In the genomic region with DNA sequence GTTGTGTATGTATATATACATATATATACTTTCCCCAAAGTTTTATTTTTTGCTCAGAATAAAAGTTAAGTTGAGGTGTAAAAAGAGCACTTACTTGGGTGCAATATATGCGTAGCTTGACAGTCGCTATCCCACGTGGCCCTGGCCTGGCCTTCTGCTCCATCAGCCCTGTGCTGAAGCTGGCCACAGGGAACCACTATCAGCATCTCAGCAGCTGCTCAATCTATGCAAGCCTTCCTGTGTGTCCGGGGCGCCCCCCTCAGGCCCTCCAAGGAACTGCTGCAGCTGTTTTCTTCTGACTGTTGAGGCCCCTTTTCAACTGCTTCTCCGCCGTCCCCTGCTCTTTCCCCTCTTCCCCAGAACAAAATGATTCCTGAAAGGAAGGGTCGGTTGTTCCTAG, we compare ENCODE assay signal across 8 mouse cellular contexts. TPM values are rescaled to one million over a fixed set of nuclear protein-coding genes. Genes with fewer than 3 reads are reported as not detected.
DNase-seq lines count a peak whose midpoint lies in the region; ATAC-seq and TF ChIP-seq lines count a peak whose summit lies in the region.

No protein-coding gene starts in this region.

- peak; percentile 29 for ATAC-seq in activated CD4-positive, CD25-positive, alpha-beta regulatory T cell, adult 4 months

- peak; percentile 88 to 90 for DNase-seq in B cell, adult 2 months
- peak; percentile 81 to 91 for DNase-seq in cerebellum, postnatal 4 days (ENCODE audit: low spot score in 2 of 2)
- peak; percentile 67 to 82 for DNase-seq in gastrocnemius, postnatal 36 days
- peak; percentile 78 to 91 for DNase-seq in layer of hippocampus, adult 18-20 months (ENCODE audit: low spot score in 2 of 2)
- DNase-seq in lung, adult 2 months = peak; percentile 78
- peak; percentile 42 for DNase-seq in ovary, postnatal 10 days (ENCODE audit: low spot score)
- peak; percentile 60 to 78 for DNase-seq in thymus, postnatal 10 days (ENCODE audit: low spot score in 2 of 2)

- no peak for TF ChIP-seq POLR2A in lung, adult 2 months (IDR thresholded peaks at IDR 0.05; ENCODE audit: borderline replicate concordance, extremely low read depth, low read depth, low read length)

- WGBS in lung, adult 2 months = 9% methylated on average over 8 of the region's 8 CpGs

- intact Hi-C loops in gastrocnemius, postnatal 36 days (cut with DNase I) = loop anchor here (5.0 kb wide), 1 partner anchor 130 kb away; no protein-coding TSS in a partner anchor

- H3K4me3 ChIP-seq in lung, adult 2 months (replicated peaks; ENCODE audit: extremely low read depth, low read depth, low read length) = no peak overlapping the region

- peaks cover 13% of the 10 kb centered on the region for H3K4me1 ChIP-seq in lung, adult 2 months (ENCODE audit: control insufficient read depth, insufficient read depth, low read length)

- TF ChIP-seq CTCF in lung, adult 2 months (IDR thresholded peaks at IDR 0.05; ENCODE audit: insufficient read depth, low read length) = peak; percentile 70

RNA-seq across cellular contexts. Expression of gene Yrdc, which starts 2.9 kb away (rescaled TPM):
- polyA plus RNA-seq in activated CD4-positive, CD25-positive, alpha-beta regulatory T cell, adult 4 months (2017; shearing (Covaris generic)) = 1 to 10 TPM; 4.4 to 6.2 TPM
- 1 to 10 TPM; 6.1 to 9.4 TPM for total RNA-seq in gastrocnemius, postnatal 36 days (2021)
- 10 to 100 TPM; 34.3 to 36.6 TPM for total RNA-seq in layer of hippocampus, adult 18-20 months (2021)
- polyA plus RNA-seq in lung, adult 2 months (2012; rRNA removed) = 28.6 and 38.0 TPM in 2 replicates

RNA-seq across cellular contexts. Expression of gene 1110065P20Rik, which starts 3.4 kb away (rescaled TPM):
- 1 to 10 TPM; 3.9 to 8.0 TPM for polyA plus RNA-seq in activated CD4-positive, CD25-positive, alpha-beta regulatory T cell, adult 4 months (2017; shearing (Covaris generic))
- 10 to 100 TPM; 19.6 to 20.4 TPM for total RNA-seq in gastrocnemius, postnatal 36 days (2021)
- 10 to 100 TPM; 79.5 to 89.0 TPM for total RNA-seq in layer of hippocampus, adult 18-20 months (2021)
- 37.8 and 43.6 TPM in 2 replicates for polyA plus RNA-seq in lung, adult 2 months (2012; rRNA removed)

RNA-seq across cellular contexts. Expression of gene Maneal, which starts 14.4 kb away (rescaled TPM):
- polyA plus RNA-seq in activated CD4-positive, CD25-positive, alpha-beta regulatory T cell, adult 4 months (2017; shearing (Covaris generic)) = under 1 TPM; 0.17 to 0.20 TPM
- under 1 TPM; 0.39 to 0.43 TPM for total RNA-seq in gastrocnemius, postnatal 36 days (2021)
- total RNA-seq in layer of hippocampus, adult 18-20 months (2021) = 10 to 100 TPM; 51.5 to 52.1 TPM
- polyA plus RNA-seq in lung, adult 2 months (2012; rRNA removed) = 0.29 and 0.32 TPM in 2 replicates

RNA-seq across cellular contexts. Expression of gene Epha10, which starts 33.1 kb away (rescaled TPM):
- under 1 TPM in 1 of 2 experiments, not detected in 1; 0.30 TPM for polyA plus RNA-seq in activated CD4-positive, CD25-positive, alpha-beta regulatory T cell, adult 4 months (2017; shearing (Covaris generic))
- not detected for total RNA-seq in gastrocnemius, postnatal 36 days (2021)
- 10 to 100 TPM; 39.0 to 42.3 TPM for total RNA-seq in layer of hippocampus, adult 18-20 months (2021)
- not detected in 2 replicates for polyA plus RNA-seq in lung, adult 2 months (2012; rRNA removed)

RNA-seq across cellular contexts. Expression of gene Mtf1, which starts 45.7 kb away (rescaled TPM):
- 10 to 100 TPM; 14.2 to 18.5 TPM for polyA plus RNA-seq in activated CD4-positive, CD25-positive, alpha-beta regulatory T cell, adult 4 months (2017; shearing (Covaris generic))
- total RNA-seq in gastrocnemius, postnatal 36 days (2021) = 10 to 100 TPM; 11.6 to 12.2 TPM
- total RNA-seq in layer of hippocampus, adult 18-20 months (2021) = 10 to 100 TPM; 26.0 to 29.3 TPM
- polyA plus RNA-seq in lung, adult 2 months (2012; rRNA removed) = 6.5 and 8.0 TPM in 2 replicates

Comparison
In these comparisons a context has a peak if more than half of its experiments do, and no peak if none do; other contexts are left out.
1. RNA of gene Maneal, which starts 14.4 kb away (total RNA-seq): 51.5 to 52.1 TPM in layer of hippocampus, adult 18-20 months; 0.39 to 0.43 TPM in gastrocnemius, postnatal 36 days; every median in the first group is over 10 times any median in the second.
2. Peak in every context shown above with its lines, with median percentiles within 50 percentile points of each other: DNase-seq.